Mouse (Mus musculus) liver, postnatal 0 days (tissue): ENCODE measurements at regions not wholly inside any gene's neighbourhood (a gene's known extent, or its start where the extent isn't known, plus 50 kb on each side); places are given as distances from the start of the nearest gene placed in this dataset.

Experiments used
- CTCF ChIP-seq: sonication (generic); IDR thresholded peaks from 2 replicates; pipeline ENCODE4 v1.5.1; 2016; ENCODE audit warnings: antibody characterized with exemption, low read depth
- EP300 ChIP-seq: IDR thresholded peaks from 2 replicates; pipeline ENCODE4 v1.6.1; 2016; ENCODE audit warnings: antibody characterized with exemption, low read depth, mild to moderate bottlenecking

DNA sequence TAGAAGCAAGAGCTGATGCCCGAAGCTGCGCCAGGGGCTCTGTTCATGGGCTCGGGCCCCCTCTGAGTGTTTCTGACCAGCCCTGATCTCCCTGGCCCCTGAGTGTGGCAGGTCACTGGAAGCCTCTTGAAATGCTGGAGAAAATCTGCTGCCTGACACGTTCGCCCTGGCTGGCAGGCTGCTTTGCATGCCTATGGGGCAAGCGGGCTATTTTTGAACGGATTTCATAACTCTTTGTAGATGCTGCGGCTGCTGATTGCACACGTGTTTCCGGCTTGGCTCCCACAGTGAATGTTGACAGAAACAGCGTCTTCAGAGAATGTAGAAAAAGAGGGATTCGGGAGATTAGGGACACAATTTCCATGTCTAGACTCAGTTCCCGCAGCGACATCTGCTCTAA lies 201.4 kb upstream of the Egln3 start:
- TF ChIP-seq CTCF, result no peak
- no peak for TF ChIP-seq EP300
